Comparison of ENCODE assay signal across 12 mouse cellular contexts in the genomic region with DNA sequence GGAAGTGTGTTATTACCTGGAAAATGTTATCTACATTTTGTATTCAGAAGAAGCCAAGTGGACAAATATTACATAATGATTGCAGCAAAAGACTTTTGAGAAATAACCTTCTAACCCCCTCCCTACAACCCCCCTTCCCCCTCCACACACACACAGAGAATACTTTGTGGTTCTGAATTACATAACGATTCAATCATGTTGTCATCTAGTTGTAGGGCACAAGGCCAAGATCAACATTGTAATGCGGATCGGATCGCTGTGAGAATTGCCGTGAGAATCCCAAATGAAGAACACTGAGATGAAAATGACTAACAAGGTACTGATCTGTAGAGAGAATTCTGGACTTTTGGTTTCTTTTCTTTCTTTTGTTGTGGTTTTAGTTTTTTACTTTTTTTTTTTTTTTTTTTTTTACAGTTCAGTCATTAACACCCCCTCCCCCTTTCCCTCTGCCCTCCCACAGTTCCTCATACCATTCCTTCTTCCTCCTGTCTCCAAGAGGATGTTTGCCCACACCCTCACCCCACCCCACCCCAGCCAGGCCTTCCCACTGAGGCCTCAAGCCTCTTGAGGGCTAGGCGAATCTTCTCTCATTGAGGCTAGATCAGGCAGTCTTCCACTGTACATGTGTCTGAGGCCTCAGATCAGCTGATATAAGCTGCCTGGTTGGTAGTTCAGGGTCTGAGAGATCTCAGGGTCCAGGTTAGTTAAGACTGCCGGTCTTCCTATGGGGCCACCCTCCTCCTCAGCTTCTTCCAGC.
DNase-seq lines count a peak whose midpoint lies in the region; ATAC-seq and TF ChIP-seq lines count a peak whose summit lies in the region.
"Had no signal": no experiment of that assay in that cellular context is flagged by ENCODE, and none has a peak within 500 bp of the region (broad histone marks: within the 10 kb centered on the region; RNA-seq: fewer than 3 reads in every experiment).

No protein-coding gene starts in this region.

- H3K36me3 ChIP-seq in intestine, embryonic 16.5 days (ENCODE audit: control insufficient read depth, insufficient read depth, low read length): no peaks in the 10 kb centered on the region
- H3K36me3 ChIP-seq: forebrain, embryonic 15.5 days had no signal

- 0 out of 2 replicates have a peak, but pooled peaks cover 2% of the 10 kb centered on the region for H3K4me1 ChIP-seq in intestine, embryonic 16.5 days (ENCODE audit: control insufficient read depth, insufficient read depth, low read length)
- H3K4me1 ChIP-seq: forebrain, embryonic 15.5 days had no signal

- no peaks in the 10 kb centered on the region for H3K27me3 ChIP-seq in intestine, embryonic 16.5 days (replicated peaks; ENCODE audit: control insufficient read depth, insufficient read depth, low read length)
- H3K27me3 ChIP-seq: forebrain, embryonic 15.5 days had no signal

- H3K4me3 ChIP-seq in intestine, embryonic 16.5 days (ENCODE audit: low read length): no peak overlapping the region
- H3K4me3 ChIP-seq: forebrain, embryonic 15.5 days had no signal

- no peak overlapping the region for H3K9ac ChIP-seq in intestine, embryonic 16.5 days (ENCODE audit: low read depth, low read length)
- H3K9ac ChIP-seq: forebrain, embryonic 15.5 days; liver, embryonic 14.5 days had no signal

- ATAC-seq in intestine, embryonic 16.5 days: peak; percentile 62
- no peak for ATAC-seq in erythroid progenitor cell, adult 5-6 weeks (replicated peaks; ENCODE audit: low FRiP score, poor library complexity, severe bottlenecking)
- ATAC-seq in cerebellum, adult (ENCODE audit: insufficient number of reproducible peaks, low FRiP score, low TSS enrichment): no peak
- ATAC-seq: activated CD4-positive, CD25-positive, alpha-beta regulatory T cell, adult 4 months; forebrain, embryonic 15.5 days had no signal

- no peak overlapping the region for H3K27ac ChIP-seq in intestine, embryonic 16.5 days (ENCODE audit: low read length)
- H3K27ac ChIP-seq: forebrain, embryonic 15.5 days; liver, embryonic 14.5 days had no signal

- no peaks in the 10 kb centered on the region for H3K9me3 ChIP-seq in intestine, embryonic 16.5 days (ENCODE audit: control insufficient read depth, low read length)
- H3K9me3 ChIP-seq: forebrain, embryonic 15.5 days had no signal

- H3K4me2 ChIP-seq in intestine, embryonic 16.5 days (ENCODE audit: low read depth, low read length): 0 out of 2 replicates have a peak overlapping the region, but pooled peaks have one; percentile 2
- H3K4me2 ChIP-seq: forebrain, embryonic 15.5 days had no signal

- TF ChIP-seq CTCF in brain, embryonic 14.5 days (IDR thresholded peaks at IDR 0.05; ENCODE audit: borderline replicate concordance, extremely low read depth, insufficient read depth, insufficient read length): no peak

- DNase-seq in layer of hippocampus, adult 9-11 months: peak; percentile 4
- DNase-seq in layer of hippocampus, postnatal 25 days (ENCODE audit: extremely low spot score in 1 of 2, low spot score in 1 of 2): no peak
- peak; percentile 49 for DNase-seq in brain, embryonic 14.5 days (ENCODE audit: low read depth)
- DNase-seq in lung, postnatal 36 days: peak; percentile 63
- DNase-seq in ovary, postnatal 14 days (ENCODE audit: low spot score): no peak
- DNase-seq: right cerebral cortex, postnatal 25 days had no signal

- TF ChIP-seq POLR2A in brain, embryonic 14.5 days (IDR thresholded peaks at IDR 0.05; ENCODE audit: borderline replicate concordance, extremely low read depth, insufficient read depth, insufficient read length, poor library complexity, severe bottlenecking): no peak

- WGBS in intestine, embryonic 16.5 days: 47% methylated on average over 7 of the region's 7 CpGs

Comparison
In these comparisons a context has a peak if more than half of its experiments do, and no peak if none do; other contexts are left out.
1. DNase-seq: peak in layer of hippocampus, adult 9-11 months (single experiment), brain, embryonic 14.5 days (single experiment) and lung, postnatal 36 days (single experiment); none in layer of hippocampus, postnatal 25 days (0 of 2) and ovary, postnatal 14 days (single experiment).